Mouse (Mus musculus) layer of hippocampus, postnatal 25 days (tissue): ENCODE data around the gene Syne1. TPM values are rescaled to one million over a fixed set of nuclear protein-coding genes. Genes with fewer than 3 reads are reported as not detected.

Experiments
- DNase-seq, 2 experiments: peaks; one replicate each; pipeline ENCODE4 v3.0.0; 2022; ENCODE audit warnings: mixed read lengths in 2 of 2, low spot score in 1 of 2; ENCODE audit errors: extremely low spot score in 1 of 2
- total RNA-seq, 2 experiments: library from RNA; stranded (reverse); gene quantifications; 2 replicates each; pipeline ENCODE4 v1.2.3; 2021

The Syne1 gene
- total RNA-seq, 2 experiments from 2014 or later: 241 to 279 TPM

- no peak for DNase-seq
Observed at GRCm38 (mm10) chr10:5522276-5522675, 29.0 kb downstream of the Syne1 start.

GRCm38 (mm10) chr10:5520695-5521094, 30.6 kb downstream of the Syne1 start:
- DNase-seq: no peak

GRCm38 (mm10) chr10:5515330-5515729, 36.0 kb downstream of the Syne1 start:
- DNase-seq: no peak

- DNase-seq: no peak
Observed at GRCm38 (mm10) chr10:5514134-5514533, 37.1 kb downstream of the Syne1 start.

- no peak for DNase-seq
Observed at GRCm38 (mm10) chr10:5512285-5512684, 39.0 kb downstream of the Syne1 start.

- no peak for DNase-seq
Observed at GRCm38 (mm10) chr10:5511403-5511802, 39.9 kb downstream of the Syne1 start.

- no peak for DNase-seq
Observed at GRCm38 (mm10) chr10:5507478-5507877, 43.8 kb downstream of the Syne1 start.

GRCm38 (mm10) chr10:5504761-5505160, 46.5 kb downstream of the Syne1 start:
- no peak for DNase-seq

GRCm38 (mm10) chr10:5503909-5504308, 47.4 kb downstream of the Syne1 start:
- DNase-seq: no peak

- peak in 1 of 2 experiments; percentile 56 for DNase-seq
Observed at GRCm38 (mm10) chr10:5499684-5500369, 51.5 kb downstream of the Syne1 start.

GRCm38 (mm10) chr10:5497859-5498258, 53.4 kb downstream of the Syne1 start:
- DNase-seq: no peak

- DNase-seq: no peak
Observed at GRCm38 (mm10) chr10:5491050-5491449, 60.2 kb downstream of the Syne1 start.

- peak; percentile 27 to 58 for DNase-seq
Observed at GRCm38 (mm10) chr10:5490029-5490428, 61.3 kb downstream of the Syne1 start.

- no peak for DNase-seq
Observed at GRCm38 (mm10) chr10:5488097-5488496, 63.2 kb downstream of the Syne1 start.

- no peak for DNase-seq
Observed at GRCm38 (mm10) chr10:5480552-5481550, 70.4 kb downstream of the Syne1 start.

- peak in 1 of 2 experiments; percentile 56 for DNase-seq
Observed at GRCm38 (mm10) chr10:5480097-5480496, 71.2 kb downstream of the Syne1 start.

- peak in 1 of 2 experiments; percentile 4 for DNase-seq
Observed at GRCm38 (mm10) chr10:5468638-5469037, 82.6 kb downstream of the Syne1 start.

- no peak for DNase-seq
Observed at GRCm38 (mm10) chr10:5453830-5454229, 97.5 kb downstream of the Syne1 start.

GRCm38 (mm10) chr10:5449944-5450343, 101.3 kb downstream of the Syne1 start:
- DNase-seq: no peak

- no peak for DNase-seq
Observed at GRCm38 (mm10) chr10:5447950-5448716, 103.1 kb downstream of the Syne1 start.

GRCm38 (mm10) chr10:5445313-5445712, 106.0 kb downstream of the Syne1 start:
- DNase-seq: no peak
